Mouse (Mus musculus) bone marrow macrophage, adult 2 months (primary cell): ENCODE measurements around the gene 1810010H24Rik.

Experiments
- CTCF ChIP-seq: IDR thresholded peaks from 2 replicates; pipeline ENCODE4 v1.5.1; 2012; ENCODE audit warnings: low read depth, mild to moderate bottlenecking, low read length, moderate library complexity
- POLR2A ChIP-seq: IDR thresholded peaks from 2 replicates; pipeline ENCODE4 v1.6.1; 2012; ENCODE audit warnings: mild to moderate bottlenecking, low read depth, low read length, borderline replicate concordance

- no peak for TF ChIP-seq CTCF
- TF ChIP-seq POLR2A = no peak
These were observed 3.3 kb downstream of the 1810010H24Rik start for GRCm38 (mm10) chr11:107028754-107029153.
